Mouse (Mus musculus): ENCODE results near the gene Mylk3. TPM values are rescaled to one million over a fixed set of nuclear protein-coding genes. Genes with fewer than 3 reads are reported as not detected.

The Mylk3 gene
- polyA plus RNA-seq, 1 experiment, result not detected

DNA sequence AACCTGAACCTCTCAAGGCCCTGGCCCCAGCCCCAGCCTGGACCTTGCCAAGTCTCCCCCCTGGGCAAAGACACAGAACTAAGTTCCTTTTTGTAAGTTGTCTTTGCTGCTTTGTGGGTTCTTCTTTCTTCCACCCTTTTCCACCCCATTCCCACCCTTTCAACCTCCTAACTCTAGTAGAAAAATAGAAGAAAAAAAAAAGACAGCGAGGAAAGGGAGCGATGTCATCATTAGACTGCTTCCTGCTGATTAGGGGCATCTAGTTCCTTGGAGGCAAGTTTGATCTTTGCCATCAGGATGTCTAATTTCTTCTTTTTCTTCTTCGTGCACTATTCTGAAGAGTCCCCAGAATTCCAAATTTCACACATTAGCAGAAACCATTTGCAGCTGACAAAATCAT, 73.1 kb downstream of the Mylk3 start:
- H3K4me3 ChIP-seq (ENCODE audit: insufficient read depth, low read depth, low read length), result no peak overlapping the region
- H3K27ac ChIP-seq (replicated peaks; ENCODE audit: low read depth, low read length), result no peak overlapping the region
- H3K4me1 ChIP-seq (ENCODE audit: control insufficient read depth, insufficient read depth, insufficient read length, low read length), result no peaks in the 10 kb centered on the region

- Histone ChIP-seq H3K4me3 (ENCODE audit: insufficient read depth, low read depth, low read length) (no peak overlapping the region), H3K27ac (replicated peaks; ENCODE audit: low read depth, low read length) (no peak overlapping the region), H3K4me1 (ENCODE audit: control insufficient read depth, insufficient read depth, insufficient read length, low read length) (no peaks in the 10 kb centered on the region)
Measured at GRCm38 (mm10) chr8:85311743-85312142, 74.4 kb downstream of the Mylk3 start.

DNA sequence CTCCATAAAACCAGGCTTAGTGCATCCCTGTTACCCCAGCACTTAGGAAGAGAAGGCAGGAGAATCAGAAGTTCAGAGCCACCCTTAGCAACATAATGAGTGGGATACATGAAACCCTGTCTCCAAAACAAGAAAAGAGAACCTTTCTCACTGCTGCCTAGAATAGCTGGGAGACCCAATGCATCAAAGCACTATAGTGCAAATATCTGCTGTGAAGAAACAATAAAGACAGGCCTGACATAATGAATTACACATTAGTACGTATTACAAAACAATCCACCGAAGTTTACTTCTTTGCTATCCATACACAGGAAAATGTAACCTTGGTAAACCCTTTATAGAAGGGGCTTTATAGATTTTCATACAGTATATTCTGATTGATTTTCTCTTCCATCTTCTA, 77.6 kb downstream of the Mylk3 start:
- H3K4me3 ChIP-seq (ENCODE audit: insufficient read depth, low read depth, low read length), result no peak overlapping the region
- no peaks in the 10 kb centered on the region for H3K4me1 ChIP-seq (ENCODE audit: control insufficient read depth, insufficient read depth, insufficient read length, low read length)
- no peak overlapping the region for H3K27ac ChIP-seq (replicated peaks; ENCODE audit: low read depth, low read length)

GRCm38 (mm10) chr8:85303531-85303930, 82.6 kb downstream of the Mylk3 start:
- H3K4me1 ChIP-seq (ENCODE audit: control insufficient read depth, insufficient read depth, insufficient read length, low read length), result no peaks in the 10 kb centered on the region
- no peak overlapping the region for H3K27ac ChIP-seq (replicated peaks; ENCODE audit: low read depth, low read length)
- H3K4me3 ChIP-seq (ENCODE audit: insufficient read depth, low read depth, low read length), result no peak overlapping the region

DNA sequence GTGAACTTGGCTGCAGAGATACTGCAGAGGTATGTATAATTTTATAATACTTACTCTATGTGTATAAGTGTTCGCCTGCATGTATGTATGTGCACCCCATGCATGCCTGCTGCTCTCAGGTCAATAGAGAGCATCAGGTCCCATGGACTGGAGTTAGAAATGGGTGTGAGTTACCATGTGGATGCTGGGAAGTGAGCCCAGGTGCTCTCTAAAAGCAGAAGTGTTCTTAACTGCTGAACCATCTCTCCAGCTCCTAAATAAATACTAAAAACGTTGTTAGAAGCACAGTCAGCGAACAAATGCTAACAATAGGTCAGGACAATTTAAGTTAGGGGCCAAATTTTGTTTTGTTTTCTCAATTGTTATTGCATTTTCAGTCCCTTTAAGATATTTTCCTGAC, 83.2 kb downstream of the Mylk3 start:
- Histone ChIP-seq H3K27ac (replicated peaks; ENCODE audit: low read depth, low read length) (no peak overlapping the region), H3K4me1 (ENCODE audit: control insufficient read depth, insufficient read depth, insufficient read length, low read length) (no peaks in the 10 kb centered on the region), H3K4me3 (ENCODE audit: insufficient read depth, low read depth, low read length) (no peak overlapping the region)

DNA sequence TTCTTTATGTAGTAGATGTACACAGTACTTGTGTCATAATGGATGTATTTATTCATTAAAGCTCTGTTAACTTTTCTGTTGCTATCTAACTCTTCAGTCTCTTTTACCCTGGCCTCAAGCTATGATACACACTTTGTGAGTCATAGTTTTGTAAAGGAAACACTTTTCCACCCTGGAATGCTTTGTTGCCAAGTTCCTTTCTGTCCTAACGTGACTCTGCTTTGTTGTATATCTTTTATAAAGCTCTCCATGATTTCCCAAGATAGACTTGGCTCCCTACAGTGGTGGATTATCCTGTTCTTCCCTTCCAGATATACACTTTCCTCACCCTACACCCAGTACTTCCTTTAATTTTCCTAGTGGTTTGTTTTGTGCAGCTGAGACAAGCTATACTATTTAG, 84.2 kb downstream of the Mylk3 start:
- Histone ChIP-seq H3K27ac (replicated peaks; ENCODE audit: low read depth, low read length) (no peak overlapping the region), H3K4me3 (ENCODE audit: insufficient read depth, low read depth, low read length) (no peak overlapping the region), H3K4me1 (ENCODE audit: control insufficient read depth, insufficient read depth, insufficient read length, low read length) (no peaks in the 10 kb centered on the region)

DNA sequence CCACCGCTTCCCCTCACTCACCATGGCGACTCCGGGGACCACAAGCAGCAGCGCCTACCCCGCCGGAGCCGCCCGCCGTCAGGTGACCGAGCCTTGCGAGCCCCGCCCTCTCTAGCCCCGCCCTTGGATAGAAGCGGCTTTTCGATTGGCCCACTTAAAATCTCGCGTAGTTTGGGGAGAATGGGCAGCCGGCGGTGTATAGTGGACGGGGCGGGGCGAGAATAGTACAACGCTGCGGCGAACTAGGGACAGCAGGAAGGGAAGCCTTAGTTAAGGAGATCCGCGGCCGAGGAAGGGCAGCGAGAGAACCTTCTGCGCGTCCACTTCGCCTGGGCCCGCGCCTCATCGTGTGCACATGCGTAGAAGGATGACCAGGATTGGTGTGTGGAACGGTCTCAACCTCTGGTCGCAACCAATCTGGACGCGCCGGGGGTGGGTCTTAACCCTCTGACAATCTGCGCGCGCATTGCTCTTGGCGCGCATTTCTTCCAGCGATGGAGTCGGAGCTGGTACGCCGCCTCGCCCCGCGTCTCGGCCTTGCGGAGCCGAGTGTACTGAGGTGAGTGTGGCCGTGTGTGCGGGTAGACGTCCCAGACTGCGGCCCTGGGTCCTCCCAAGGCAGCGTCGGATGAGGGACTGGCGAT, 86.6 kb downstream of the Mylk3 start, which contains the start of the genes Orc6 and Vps35:
Gene Orc6, plus strand, starts transcription at position 199 of the 644 bp plus-strand sequence.
Gene Vps35, minus strand, starts transcription at position 369 of the 644 bp plus-strand sequence.
- Histone ChIP-seq H3K4me1 (ENCODE audit: control insufficient read depth, insufficient read depth, insufficient read length, low read length) (no peaks in the 10 kb centered on the region), H3K27ac (replicated peaks; ENCODE audit: low read depth, low read length) (peak within 1 kb of the TSS; percentile 99), H3K4me3 (ENCODE audit: insufficient read depth, low read depth, low read length) (peak within 1 kb of the TSS; percentile 78)

- Histone ChIP-seq H3K4me3 (ENCODE audit: insufficient read depth, low read depth, low read length) (peak overlapping the region; percentile 78), H3K4me1 (ENCODE audit: control insufficient read depth, insufficient read depth, insufficient read length, low read length) (no peaks in the 10 kb centered on the region), H3K27ac (replicated peaks; ENCODE audit: low read depth, low read length) (peak overlapping the region; percentile 52)
Measured at GRCm38 (mm10) chr8:85298600-85299433, 87.3 kb downstream of the Mylk3 start.

DNA sequence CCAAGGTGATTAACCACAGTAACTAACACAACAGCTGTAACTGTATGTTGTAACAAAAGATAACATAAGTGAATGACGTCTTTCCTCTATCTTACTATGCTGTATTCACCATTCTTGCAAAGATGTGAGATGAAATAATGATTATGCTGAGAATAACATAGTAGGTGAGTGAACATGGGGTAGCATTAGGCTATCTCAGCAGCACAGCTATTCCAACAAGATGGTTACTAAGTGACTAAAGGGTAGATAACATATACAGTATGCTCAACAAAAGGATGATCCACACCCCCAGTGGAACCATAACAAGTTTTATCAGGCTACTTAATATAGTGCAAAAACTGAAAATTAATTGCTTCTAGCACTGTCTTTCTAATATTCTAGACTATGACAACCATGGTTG, 99.3 kb downstream of the Mylk3 start:
- Histone ChIP-seq H3K4me3 (ENCODE audit: insufficient read depth, low read depth, low read length) (no peak overlapping the region), H3K27ac (replicated peaks; ENCODE audit: low read depth, low read length) (no peak overlapping the region), H3K4me1 (ENCODE audit: control insufficient read depth, insufficient read depth, insufficient read length, low read length) (no peaks in the 10 kb centered on the region)

Other genes with a start within 250 kb of the Mylk3 start
- not detected in 2 replicates for gene Cks1brt, start 234.4 kb downstream of the Mylk3 start, polyA plus RNA-seq (2012; ENCODE audit: insufficient read depth, insufficient read length, missing spikeins)
- not detected in 2 replicates for gene Olfr371, start 160.4 kb downstream of the Mylk3 start, polyA plus RNA-seq (2012; ENCODE audit: insufficient read depth, insufficient read length, missing spikeins)
- gene Orc6, start 86.7 kb downstream of the Mylk3 start, polyA plus RNA-seq (2012; ENCODE audit: insufficient read depth, insufficient read length, missing spikeins), result 20.9 and 21.2 TPM in 2 replicates
- gene Vps35, start 86.5 kb downstream of the Mylk3 start, polyA plus RNA-seq (2012; ENCODE audit: insufficient read depth, insufficient read length, missing spikeins), result 76.0 and 79.0 TPM in 2 replicates
- 14.6 and 15.3 TPM in 2 replicates for gene 4921524J17Rik, start 46.5 kb upstream of the Mylk3 start, polyA plus RNA-seq (2012; ENCODE audit: insufficient read depth, insufficient read length, missing spikeins)
- gene Gpt2, start 106.2 kb upstream of the Mylk3 start, polyA plus RNA-seq (2012; ENCODE audit: insufficient read depth, insufficient read length, missing spikeins), result 11.1 TPM in 2 replicates
- 80.9 and 101 TPM in 2 replicates for gene Dnaja2, start 169.0 kb upstream of the Mylk3 start, polyA plus RNA-seq (2012; ENCODE audit: insufficient read depth, insufficient read length, missing spikeins)